Comparison of ENCODE assay signal across 16 mouse cellular contexts in the genomic region with DNA sequence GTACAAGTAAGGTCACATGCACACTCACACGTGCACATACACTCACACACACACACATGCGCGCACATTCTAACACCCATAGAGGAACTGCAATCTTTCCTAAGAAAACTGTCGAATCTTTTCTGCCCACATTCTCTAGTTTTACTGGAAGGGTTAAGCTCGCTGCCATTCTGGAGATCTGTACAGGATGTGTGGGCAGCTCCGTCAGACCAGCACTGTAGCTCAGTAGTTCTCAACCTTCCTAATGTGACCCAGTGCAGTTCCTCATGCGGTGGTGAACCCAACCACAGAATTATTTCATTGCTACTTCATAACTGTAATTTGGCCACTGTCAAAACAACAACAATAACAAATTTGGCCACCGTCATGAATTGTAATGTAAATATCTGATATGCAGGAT. TPM values are rescaled to one million over a fixed set of nuclear protein-coding genes. Genes with fewer than 3 reads are reported as not detected.
DNase-seq lines count a peak whose midpoint lies in the region; ATAC-seq lines count a peak whose summit lies in the region.
"Had no signal": no experiment of that assay in that cellular context is flagged by ENCODE, and none has a peak within 500 bp of the region (broad histone marks: within the 10 kb centered on the region; RNA-seq: fewer than 3 reads in every experiment).

No protein-coding gene starts in this region.

- peak; percentile 68 for DNase-seq in 416B (ENCODE audit: low read depth)
- DNase-seq in induced T-regulatory cell, adult 2 months (ENCODE audit: low read depth) = peak; percentile 27
- no peak for DNase-seq in cerebellum, postnatal 25 days
- no peak for DNase-seq in lung, postnatal 4 days
- no peak for DNase-seq in urinary bladder, adult 18-20 months (ENCODE audit: low spot score in 2 of 2)
- DNase-seq: adrenal gland, adult 2 months; adrenal gland, postnatal 14 days; adrenal gland, postnatal 36 days; cerebellum, adult 11-12 months; cerebellum, adult 2 months; cerebellum, adult 9-10 months; cerebellum, postnatal 10 days; embryo, embryonic 11 days had no signal

- ATAC-seq in granulocyte monocyte progenitor cell, adult 5-6 weeks (replicated peaks; ENCODE audit: poor library complexity, severe bottlenecking) = peak; percentile 83
- ATAC-seq: forebrain, embryonic 14.5 days; forebrain, embryonic 16.5 days had no signal

RNA-seq across cellular contexts. Expression of a gene that starts 12.6 kb away (rescaled TPM):
- total RNA-seq in granulocyte monocyte progenitor cell, adult 5-6 weeks (2014; fragmentation: Nextera tagmentation) = 18.5 and 22.2 TPM in 2 replicates
- total RNA-seq in granulocyte monocyte progenitor cell, adult 5-6 weeks (2017) = 30.5 and 31.1 TPM in 2 replicates

Comparison
In these comparisons a context has a peak if more than half of its experiments do, and no peak if none do; other contexts are left out.
1. DNase-seq: peak in 416B (single experiment) and induced T-regulatory cell, adult 2 months (single experiment); none in cerebellum, postnatal 25 days (0 of 2), lung, postnatal 4 days (0 of 2) and urinary bladder, adult 18-20 months (0 of 2).